Mouse (Mus musculus) liver, embryonic 14.5 days (tissue): ENCODE data around the gene Fbxo41. TPM values are rescaled to one million over a fixed set of nuclear protein-coding genes. Genes with fewer than 3 reads are reported as not detected.

Experiments used
- ATAC-seq: fragments of 200-750 bp; cut with Nextera tagmentation; 2 replicates; pipeline ENCODE4 v1.8.0; 2017; ENCODE audit warnings: moderate number of reproducible peaks, mild to moderate bottlenecking, moderate library complexity; ENCODE audit not compliant: insufficient read depth
- DNase-seq, 3 experiments: peaks; one replicate each; pipeline ENCODE4 v3.0.0-alpha.2; 2012 to 2013; ENCODE audit warnings: low read depth in 3 of 3, low spot score in 3 of 3
- H3K27ac ChIP-seq: fragments of 300-500 bp; sonication (generic); 2 replicates; pipeline ENCODE4 v1.5.1; 2014; ENCODE audit warnings: moderate library complexity, mild to moderate bottlenecking, control low read depth, inconsistent platforms
- H3K27me3 ChIP-seq: fragments of 300-500 bp; sonication (generic); 2 replicates; pipeline ENCODE4 v1.6.1; 2014; ENCODE audit warnings: mild to moderate bottlenecking, low read length, moderate library complexity; ENCODE audit not compliant: control insufficient read depth, insufficient read depth
- H3K36me3 ChIP-seq: fragments of 300-500 bp; sonication (generic); replicated peaks from 2 replicates; pipeline ENCODE4 v1.6.1; 2014; ENCODE audit warnings: low read depth; ENCODE audit not compliant: control insufficient read depth, insufficient read depth
- H3K4me1 ChIP-seq, 2 experiments: fragments of 200-500 bp in 1 of 2; fragments of 300-500 bp in 1 of 2; sonication (generic) in 1 of 2; replicated peaks; 2 replicates each; pipeline ENCODE4 v1.6.1; 2012 to 2014; ENCODE audit warnings: antibody characterized with exemption in 1 of 2, inconsistent platforms in 1 of 2, low read length in 1 of 2; ENCODE audit not compliant: control insufficient read depth in 2 of 2, insufficient read depth in 2 of 2
- H3K4me2 ChIP-seq: fragments of 300-500 bp; sonication (generic); 2 replicates; pipeline ENCODE4 v1.6.1; 2014; ENCODE audit warnings: low read depth, mild to moderate bottlenecking, control low read depth, moderate library complexity
- H3K4me3 ChIP-seq, 2 experiments: fragments of 200-500 bp in 1 of 2; fragments of 300-500 bp in 1 of 2; sonication (generic) in 1 of 2; 2 replicates each; pipeline ENCODE4 v1.5.1; 2012 to 2014; ENCODE audit warnings: low read depth in 2 of 2, low read length in 2 of 2, mild to moderate bottlenecking in 2 of 2, control low read depth in 1 of 2, inconsistent platforms in 1 of 2, moderate library complexity in 1 of 2; ENCODE audit not compliant: insufficient read depth in 1 of 2
- H3K9ac ChIP-seq: fragments of 300-500 bp; sonication (generic); replicated peaks from 2 replicates; pipeline ENCODE4 v1.6.1; 2014; ENCODE audit warnings: mild to moderate bottlenecking, control low read depth, moderate library complexity
- H3K9me3 ChIP-seq: fragments of 300-500 bp; sonication (generic); 2 replicates; pipeline ENCODE4 v1.6.1; 2016; ENCODE audit warnings: low read length, mixed read lengths; ENCODE audit not compliant: control insufficient read depth
- CTCF ChIP-seq: IDR thresholded peaks from 2 replicates; pipeline ENCODE4 v1.5.1; 2016; ENCODE audit warnings: antibody characterized with exemption, low read depth, control low read depth
- EP300 ChIP-seq: IDR thresholded peaks from 2 replicates; pipeline ENCODE4 v1.6.1; 2016; ENCODE audit warnings: antibody characterized with exemption, low read depth
- WGBS: fragments of 180-500 bp; shearing (Covaris S2); extraction: QIAGEN DNeasy Blood & Tissue Kit; methylation state at CpG from one replicate; pipeline ENCODE4 v1.1.7; 2014; ENCODE audit not compliant: insufficient replicate concordance; 5-methylcytosine and 5-hydroxymethylcytosine counted together
- polyA plus RNA-seq, 2 experiments: library from polyadenylated mRNA; depleted of rRNA in 1 of 2; stranded (reverse) in 1 of 2; unstranded in 1 of 2; fragments of >200 nt; fragmentation: Nextera tagmentation in 1 of 2; extraction: Ambion mirVana in 1 of 2; gene quantifications; 2 replicates each; pipeline versions ENCODE4 v1.2.1 to v1.2.3; 2012 to 2014

The Fbxo41 gene
- polyA plus RNA-seq, 2 experiments, result not detected

- Histone ChIP-seq H3K27ac (no peak overlapping the region), H3K36me3 (no peaks in the 10 kb centered on the region), H3K27me3 (peaks cover 21% of the 10 kb centered on the region), H3K9ac (no peak overlapping the region), H3K4me2 (no peak overlapping the region), H3K4me1 (no peaks in the 10 kb centered on the region), H3K9me3 (no peaks in the 10 kb centered on the region), H3K4me3 (no peak overlapping the region)
- no peak for DNase-seq
- no peak for TF ChIP-seq CTCF
- TF ChIP-seq EP300, result no peak
- WGBS, result 5% methylated on average over 92 of the region's 92 CpGs
- no peak for ATAC-seq
Measured at GRCm38 (mm10) chr6:85483843-85484721, 18.7 kb downstream of the Fbxo41 start.

DNA sequence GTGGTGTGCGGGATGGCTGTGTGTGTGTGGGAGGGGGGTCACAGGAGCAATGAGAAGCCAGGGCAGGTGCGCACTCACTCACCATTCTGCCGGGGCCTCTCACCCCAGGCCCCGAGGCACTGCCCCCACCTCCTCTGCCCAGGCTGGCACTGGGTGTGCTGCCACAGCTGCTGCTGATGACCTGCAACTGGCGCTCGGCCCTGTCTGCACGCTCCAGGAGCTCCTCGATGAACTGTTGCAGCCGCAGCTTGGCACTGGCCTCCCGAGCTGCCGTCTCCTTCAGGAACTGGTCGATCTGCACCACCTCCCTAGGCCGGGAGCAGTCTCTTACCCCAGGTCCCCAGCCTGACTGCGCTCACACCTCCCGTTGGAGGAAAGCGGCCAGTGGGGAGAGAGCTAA, 22.1 kb downstream of the Fbxo41 start:
- Histone ChIP-seq H3K27me3 (peaks cover 21% of the 10 kb centered on the region), H3K27ac (no peak overlapping the region), H3K9me3 (no peaks in the 10 kb centered on the region), H3K9ac (no peak overlapping the region), H3K4me3 (no peak overlapping the region), H3K4me1 (no peaks in the 10 kb centered on the region), H3K36me3 (no peaks in the 10 kb centered on the region), H3K4me2 (no peak overlapping the region)
- 60% methylated on average over 16 of the region's 16 CpGs for WGBS
- ATAC-seq, result no peak
- TF ChIP-seq CTCF, result no peak
- TF ChIP-seq EP300, result no peak
- no peak for DNase-seq

- H3K4me2 ChIP-seq, result no peak overlapping the region
- H3K27me3 ChIP-seq, result peaks cover 18% of the 10 kb centered on the region
- 62% methylated on average over 5 of the region's 5 CpGs for WGBS
- ATAC-seq, result no peak
- DNase-seq, result no peak
- H3K4me3 ChIP-seq, result no peak overlapping the region
- H3K27ac ChIP-seq, result no peak overlapping the region
- H3K9ac ChIP-seq, result no peak overlapping the region
- H3K4me1 ChIP-seq, result no peaks in the 10 kb centered on the region
- no peaks in the 10 kb centered on the region for H3K36me3 ChIP-seq
- no peak for TF ChIP-seq EP300
- TF ChIP-seq CTCF, result no peak
- no peaks in the 10 kb centered on the region for H3K9me3 ChIP-seq
Measured at GRCm38 (mm10) chr6:85479979-85480378, 22.8 kb downstream of the Fbxo41 start.

GRCm38 (mm10) chr6:85478416-85478815, 24.4 kb downstream of the Fbxo41 start:
- peaks cover 3% of the 10 kb centered on the region; the same call in 1 of the 2 replicates for H3K27me3 ChIP-seq
- no peaks in the 10 kb centered on the region for H3K36me3 ChIP-seq
- H3K9ac ChIP-seq, result no peak overlapping the region
- no peak overlapping the region for H3K27ac ChIP-seq
- H3K4me1 ChIP-seq, result no peaks in the 10 kb centered on the region
- WGBS, result 34% methylated on average over 14 of the region's 14 CpGs
- no peak for ATAC-seq
- DNase-seq, result no peak
- no peak overlapping the region for H3K4me2 ChIP-seq
- no peak for TF ChIP-seq CTCF
- TF ChIP-seq EP300, result no peak
- H3K4me3 ChIP-seq, result no peak overlapping the region
- no peaks in the 10 kb centered on the region for H3K9me3 ChIP-seq

- Histone ChIP-seq H3K4me2 (no peak overlapping the region), H3K9ac (no peak overlapping the region), H3K36me3 (no peaks in the 10 kb centered on the region), H3K27ac (no peak overlapping the region), H3K4me3 (no peak overlapping the region), H3K27me3 (peaks cover 3% of the 10 kb centered on the region; the same call in 1 of the 2 replicates), H3K4me1 (no peaks in the 10 kb centered on the region), H3K9me3 (no peaks in the 10 kb centered on the region)
- ATAC-seq (no peak), DNase-seq (no peak)
- TF ChIP-seq CTCF (peak; percentile 83), EP300 (no peak)
- WGBS, result 26% methylated on average over 10 of the region's 10 CpGs
Measured at GRCm38 (mm10) chr6:85477366-85477917, 25.4 kb downstream of the Fbxo41 start.
